Mouse (Mus musculus) telencephalon, adult 2 months (tissue): ENCODE data around the gene Efcab1.
"Not testable (repeated sequence)": the region's sequence is repeated elsewhere in the genome, so short reads cannot be mapped to it uniquely, and the experiment has no call there.

Source experiments
- DNase-seq: peaks from one replicate; pipeline ENCODE4 v3.0.0-alpha.2; 2011; ENCODE audit warnings: low read depth, low spot score

Efcab1 gene

DNA sequence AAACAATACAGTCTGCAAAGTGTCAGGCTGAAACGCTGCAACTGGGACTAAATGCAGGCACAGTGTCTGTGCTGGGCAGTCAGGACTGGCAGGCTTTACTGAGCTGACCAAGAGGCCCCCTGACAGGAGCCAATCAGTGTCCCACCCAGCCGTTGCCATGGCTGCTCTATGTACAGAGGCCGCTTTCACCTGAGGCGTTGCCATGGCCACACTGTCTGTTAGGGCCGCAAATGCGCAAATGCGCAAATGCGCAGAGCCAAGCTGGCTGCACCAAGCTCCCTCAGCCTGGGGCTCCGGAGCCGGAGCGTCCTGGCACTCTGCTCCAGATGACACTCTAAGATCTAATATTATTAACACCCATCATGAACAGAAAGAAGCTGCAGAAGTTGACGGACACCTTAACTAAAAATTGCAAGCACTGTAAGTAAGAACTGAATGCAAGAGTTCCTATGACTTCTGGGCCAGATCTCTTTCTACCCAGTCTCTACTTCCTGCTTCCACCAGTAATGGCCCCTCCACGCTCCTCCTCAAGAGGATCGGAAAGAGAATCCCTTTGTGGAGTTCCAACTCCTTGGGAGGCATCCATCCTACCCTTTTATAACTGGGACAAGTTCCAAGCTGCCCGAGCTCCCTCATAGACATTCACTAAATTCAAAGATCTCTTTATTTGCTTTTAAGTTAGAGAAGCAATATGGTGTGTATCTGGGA is at the start of gene Efcab1:
Gene Efcab1, plus strand, starts transcription at position 214 of the 708 bp plus-strand sequence.
- peak; percentile 54 for DNase-seq

DNA sequence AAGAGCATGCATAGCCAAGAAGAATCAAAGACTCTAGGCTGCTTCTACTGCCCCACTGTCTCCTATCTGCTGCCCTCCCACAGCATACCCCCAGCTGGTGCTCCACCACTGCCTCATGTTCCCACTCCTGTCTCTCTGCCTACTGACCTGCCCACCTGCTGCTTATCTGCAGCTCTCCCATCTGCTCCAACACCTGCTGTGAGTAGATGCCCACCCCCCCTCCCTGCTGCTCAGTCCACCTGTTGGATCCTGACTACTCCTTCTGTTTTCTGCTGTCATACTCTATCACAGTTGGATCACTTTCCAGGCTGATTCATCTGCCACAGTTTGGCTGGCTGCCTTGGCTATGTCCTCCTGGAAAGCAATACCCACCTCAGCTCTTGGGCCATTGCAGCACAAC is 47.0 kb upstream of the Efcab1 start:
- DNase-seq: no peak

GRCm38 (mm10) chr16:14884916-14885315 is 21.5 kb upstream of the Efcab1 start:
- no peak for DNase-seq

GRCm38 (mm10) chr16:14885372-14885771 is 21.0 kb upstream of the Efcab1 start:
- no peak for DNase-seq

- no peak for DNase-seq
Observed at GRCm38 (mm10) chr16:14892492-14892891, 13.9 kb upstream of the Efcab1 start.

- no peak for DNase-seq
Observed at GRCm38 (mm10) chr16:14893864-14894263, 12.5 kb upstream of the Efcab1 start.

DNA sequence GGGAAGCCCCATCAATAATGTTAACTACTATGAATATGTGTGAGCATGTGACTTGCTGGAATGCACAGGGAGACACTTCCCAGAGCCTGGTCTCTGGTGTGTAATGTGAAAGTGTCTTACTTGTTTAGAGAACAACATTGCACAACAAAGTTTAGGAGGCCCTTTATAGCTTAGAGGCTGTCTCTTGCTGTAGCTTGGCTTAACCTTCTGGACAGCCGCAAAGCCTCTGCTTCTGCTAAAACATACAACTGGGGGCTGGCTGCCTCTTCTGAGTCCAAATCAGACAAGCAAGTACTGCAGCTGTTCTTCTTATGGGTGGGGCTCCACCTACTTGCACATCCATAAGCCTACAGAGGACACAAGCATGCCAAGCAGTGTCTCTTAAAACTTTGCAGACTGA is 11.7 kb upstream of the Efcab1 start:
- DNase-seq: no peak

DNA sequence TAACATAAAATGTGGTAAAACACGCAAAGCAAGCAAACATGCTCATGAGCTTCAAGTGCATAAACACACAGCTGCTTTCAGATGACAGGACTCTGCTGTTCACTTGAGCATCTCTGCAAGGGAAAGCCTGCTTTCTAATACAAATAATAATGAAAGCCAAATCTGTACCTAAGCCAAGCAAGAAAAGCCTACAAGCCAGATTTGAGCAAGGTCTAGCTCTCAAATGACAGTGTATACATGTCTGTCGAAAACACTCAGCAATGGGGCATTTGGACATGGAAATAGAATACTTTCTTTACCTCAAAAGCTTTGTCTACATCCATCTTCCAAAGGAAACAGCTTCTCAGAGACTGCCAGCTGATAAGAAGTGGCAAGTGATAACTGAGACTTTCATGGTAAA is 10.9 kb upstream of the Efcab1 start:
- DNase-seq: no peak

DNA sequence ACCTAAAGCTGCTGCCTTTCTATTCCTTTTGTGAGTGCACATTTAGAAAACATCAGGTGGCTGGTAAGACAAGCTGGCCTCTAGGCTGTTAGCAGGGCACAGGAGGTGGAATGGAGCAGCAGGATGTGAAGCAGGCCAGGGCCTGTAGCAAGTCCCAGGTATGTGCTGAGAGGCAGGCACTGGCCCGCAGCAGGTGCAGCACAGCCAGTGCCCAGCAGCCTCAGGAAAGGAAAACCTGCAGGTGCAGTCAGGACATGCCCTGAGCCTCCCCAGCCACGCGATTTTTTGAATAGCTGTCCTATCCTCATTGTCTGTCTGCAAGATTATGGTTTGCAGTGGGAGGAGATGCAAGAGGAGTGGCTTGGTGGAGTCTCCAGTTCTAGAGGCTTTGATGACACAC is 24.3 kb downstream of the Efcab1 start:
- not testable (repeated sequence) for DNase-seq

GRCm38 (mm10) chr16:14936478-14937166 is 30.2 kb downstream of the Efcab1 start:
- not testable (repeated sequence) for DNase-seq

- DNase-seq: no peak
Observed at GRCm38 (mm10) chr16:14939552-14939951, 33.1 kb downstream of the Efcab1 start.

GRCm38 (mm10) chr16:14939994-14940715 is 33.7 kb downstream of the Efcab1 start:
- no peak for DNase-seq

GRCm38 (mm10) chr16:14940898-14941297 is 34.5 kb downstream of the Efcab1 start:
- DNase-seq: peak; percentile 16

DNA sequence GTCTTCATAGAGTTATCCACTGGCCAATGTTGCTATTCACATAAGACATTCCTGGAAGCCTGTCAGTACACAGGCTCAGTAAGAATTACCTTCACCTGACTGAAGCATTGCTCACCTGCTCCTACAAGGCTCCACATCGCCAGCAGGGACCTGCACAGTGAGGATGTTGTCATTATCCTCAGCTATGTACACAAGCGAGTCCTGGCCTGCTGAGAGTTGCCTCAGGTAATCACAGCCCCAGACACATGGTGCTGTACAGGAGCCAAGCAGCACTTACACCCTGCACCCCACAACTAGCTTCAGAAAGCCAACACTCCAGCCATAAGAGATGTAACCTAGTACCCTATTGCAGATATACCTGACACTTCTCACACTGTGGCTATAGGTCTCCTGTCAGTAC is 37.1 kb downstream of the Efcab1 start:
- DNase-seq: no peak

DNA sequence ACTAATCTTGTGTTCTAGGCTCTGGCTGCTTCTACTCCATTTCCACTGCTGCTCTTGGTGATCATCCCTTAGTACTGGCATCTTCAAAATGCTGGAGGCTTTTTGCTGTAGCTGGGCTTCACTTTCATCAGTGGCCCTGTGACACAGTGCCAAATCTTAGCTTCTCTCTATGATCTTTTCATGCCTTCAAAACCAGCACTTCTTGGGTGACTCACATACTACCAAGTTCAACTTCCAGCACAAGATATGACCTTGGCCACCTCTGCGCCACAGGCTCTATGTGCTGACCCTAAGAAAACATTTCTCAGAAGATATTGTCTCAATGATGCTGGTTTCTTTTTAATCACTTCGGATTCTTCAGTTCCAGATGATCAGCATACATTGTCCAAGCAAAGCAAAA is 41.2 kb downstream of the Efcab1 start:
- DNase-seq: not testable (repeated sequence)

DNA sequence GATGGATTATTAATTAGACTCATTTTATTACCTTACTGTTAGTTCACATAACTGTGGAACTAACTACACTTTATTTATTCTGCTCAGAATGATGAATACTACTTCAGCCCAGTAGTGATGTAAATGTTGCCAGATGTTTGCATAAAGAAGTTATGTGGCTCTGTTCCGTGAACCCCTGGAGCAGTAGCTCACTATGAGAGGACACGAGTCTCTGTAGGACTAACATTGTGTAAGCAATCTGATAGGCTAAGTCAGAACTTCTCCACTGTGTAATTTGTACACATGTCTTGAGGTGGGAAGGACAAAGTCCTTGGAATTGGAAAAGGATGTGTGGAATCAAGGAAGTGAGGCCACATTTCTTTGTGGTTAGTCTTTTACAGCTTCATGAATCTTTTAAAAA is 45.5 kb downstream of the Efcab1 start:
- no peak for DNase-seq

DNA sequence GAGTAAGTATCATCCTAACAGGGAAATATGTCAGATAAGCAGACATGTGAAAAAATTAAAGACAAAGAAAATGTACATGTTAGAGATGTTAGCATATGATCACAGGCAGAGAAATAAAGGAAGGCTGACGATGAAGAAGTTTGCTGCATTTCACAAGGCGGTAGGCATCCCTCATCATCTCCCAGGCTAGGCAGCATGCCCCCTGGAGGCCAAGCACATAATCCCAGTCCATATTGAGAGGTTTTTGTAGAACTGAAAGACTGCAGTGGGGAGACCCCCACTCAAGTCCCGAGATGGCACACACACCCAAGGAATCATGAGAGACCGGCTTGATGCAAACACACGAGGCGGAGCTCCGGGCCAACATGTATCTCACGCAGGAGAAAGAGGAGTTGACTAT is 53.3 kb downstream of the Efcab1 start:
- DNase-seq: no peak

- no peak for DNase-seq
Observed at GRCm38 (mm10) chr16:14973696-14974095, 67.3 kb downstream of the Efcab1 start.

DNA sequence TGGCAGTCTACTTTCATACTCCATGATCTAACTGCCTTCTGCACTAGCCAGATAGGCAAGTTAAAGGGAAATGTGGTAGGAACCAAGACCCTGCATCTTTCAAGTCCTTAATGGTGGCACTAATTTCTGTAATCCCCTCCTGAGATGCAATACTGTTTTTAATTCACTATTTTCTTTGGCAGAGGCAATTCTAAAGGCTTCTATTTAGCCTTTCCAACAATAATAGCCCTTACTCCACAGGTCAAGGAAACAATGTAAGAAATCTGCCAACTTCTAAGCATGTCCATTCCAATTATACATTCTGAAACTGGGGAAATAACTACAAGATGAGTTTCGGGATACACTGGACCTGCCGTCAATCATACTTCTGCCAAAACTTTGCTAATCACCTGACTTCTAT is 72.8 kb downstream of the Efcab1 start:
- no peak for DNase-seq

GRCm38 (mm10) chr16:14989614-14990268 is 83.3 kb downstream of the Efcab1 start:
- DNase-seq: no peak

GRCm38 (mm10) chr16:14991001-14991400 is 84.6 kb downstream of the Efcab1 start:
- DNase-seq: no peak

GRCm38 (mm10) chr16:14992461-14993107 is 86.2 kb downstream of the Efcab1 start:
- no peak for DNase-seq
